Mouse (Mus musculus): ENCODE measurements at regions not wholly inside any gene's neighbourhood (a gene's known extent, or its start where the extent isn't known, plus 50 kb on each side); places are given as distances from the start of the nearest gene placed in this dataset.

DNA sequence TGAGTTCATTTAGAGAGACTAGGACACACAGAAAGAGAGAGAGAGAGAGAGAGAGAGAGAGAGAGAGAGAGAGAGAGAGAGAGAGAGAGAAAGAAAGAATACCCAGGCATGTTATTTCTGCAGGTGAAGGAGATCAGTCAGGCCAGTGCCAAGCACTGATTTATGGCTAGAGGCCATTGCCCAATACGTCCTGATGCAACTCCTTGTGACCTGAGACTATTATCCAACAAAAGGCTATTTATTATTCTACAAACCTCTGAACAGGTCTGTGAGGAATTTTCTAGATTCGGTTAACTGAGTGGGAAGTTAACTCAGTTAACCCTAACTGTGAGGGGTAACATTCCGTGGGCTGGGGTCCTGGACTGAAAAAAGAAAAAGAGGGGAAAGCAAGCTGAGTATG lies 84.5 kb upstream of the Spin1 start:
- TF ChIP-seq ZNF384 (IDR thresholded peaks at IDR 0.05; ENCODE audit: low read depth, low read length) (no peak), ZC3H11A (IDR thresholded peaks at IDR 0.05; ENCODE audit: borderline replicate concordance, low read depth, low read length) (no peak), MAFK (IDR thresholded peaks at IDR 0.05; ENCODE audit: insufficient read depth, low read depth, low read length) (no peak)
